Mouse (Mus musculus) spleen, postnatal 4 days (tissue): Measurements from ENCODE around the gene Gng7.

Experiments
- DNase-seq, 2 experiments: peaks; one replicate each; pipeline ENCODE4 v3.0.0; 2022; ENCODE audit warnings: low spot score in 2 of 2

The Gng7 gene

DNA sequence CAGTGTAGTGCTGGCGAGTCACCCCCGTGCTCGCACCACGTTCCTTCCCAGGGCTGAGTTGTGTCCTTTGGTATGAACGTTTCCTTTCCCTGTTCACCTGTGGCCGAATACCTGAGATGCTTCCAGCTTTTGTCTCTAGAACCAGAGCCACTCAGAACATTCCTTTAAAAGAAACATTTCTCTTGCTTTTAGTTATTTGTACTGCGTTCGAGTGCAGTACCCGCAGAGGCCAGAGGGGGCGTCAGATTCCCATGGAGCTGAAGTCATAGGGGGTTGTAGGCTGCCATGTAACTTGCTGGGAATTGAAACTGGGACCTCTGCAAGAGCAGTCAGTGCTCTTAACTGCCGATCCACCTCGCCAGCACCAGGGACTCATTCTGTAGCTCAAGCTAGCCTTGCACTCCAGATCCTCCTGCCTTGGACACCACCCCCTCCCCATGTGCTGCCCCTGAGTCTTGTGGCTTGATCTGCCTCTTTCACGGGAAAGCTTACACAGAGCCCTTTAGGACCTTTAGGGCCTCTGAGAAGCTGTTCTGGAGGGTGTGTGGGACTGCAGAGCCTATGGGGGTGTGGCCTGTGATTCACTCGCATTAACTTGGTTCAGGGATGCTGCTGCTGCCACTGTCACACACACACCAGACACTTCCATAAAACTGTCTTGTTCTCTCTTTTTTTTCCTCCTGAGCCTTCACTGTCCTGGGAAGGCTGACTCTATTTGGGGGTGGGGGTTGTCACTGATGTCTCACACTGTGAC, 67.9 kb downstream of the Gng7 start:
- no peak for DNase-seq

DNA sequence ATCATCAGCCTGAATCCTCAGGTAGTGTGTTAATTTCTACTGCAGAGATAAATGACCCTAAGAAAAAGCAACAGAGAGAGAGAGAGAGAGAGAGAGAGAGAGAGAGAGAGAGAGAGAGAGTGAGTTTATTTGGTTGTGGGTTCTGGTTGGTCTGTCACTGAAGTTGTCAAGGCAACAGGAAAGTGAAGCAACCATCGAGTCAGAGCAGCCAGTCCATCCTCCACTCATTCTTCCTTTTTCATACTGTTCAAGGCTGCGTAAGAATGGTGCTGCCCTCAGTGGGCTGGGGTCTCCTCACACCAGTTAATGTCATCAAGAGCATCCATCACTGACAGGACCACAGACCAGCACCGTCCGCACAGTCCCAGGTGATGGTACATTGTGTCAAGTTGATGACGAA, 70.5 kb downstream of the Gng7 start:
- no peak for DNase-seq

DNA sequence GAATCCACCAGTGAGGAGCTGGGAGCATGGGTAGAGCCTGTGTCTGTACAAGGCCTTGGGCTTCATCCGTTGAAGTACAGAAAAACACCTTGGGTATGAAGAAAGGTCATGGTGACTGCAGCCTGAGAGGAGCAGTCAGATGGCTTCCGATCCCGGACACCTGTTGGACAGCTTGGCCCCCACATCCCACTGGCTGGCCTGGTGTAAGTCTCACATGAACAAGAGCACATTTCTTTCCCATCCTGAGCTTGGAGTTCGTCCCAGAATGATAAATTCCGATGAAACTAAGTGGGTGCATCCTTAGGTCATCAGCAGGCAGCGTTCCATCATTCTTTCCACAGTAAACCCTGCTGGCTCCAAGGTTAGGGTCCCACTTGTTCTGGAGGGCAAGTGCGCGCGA, 71.0 kb downstream of the Gng7 start:
- no peak for DNase-seq

DNA sequence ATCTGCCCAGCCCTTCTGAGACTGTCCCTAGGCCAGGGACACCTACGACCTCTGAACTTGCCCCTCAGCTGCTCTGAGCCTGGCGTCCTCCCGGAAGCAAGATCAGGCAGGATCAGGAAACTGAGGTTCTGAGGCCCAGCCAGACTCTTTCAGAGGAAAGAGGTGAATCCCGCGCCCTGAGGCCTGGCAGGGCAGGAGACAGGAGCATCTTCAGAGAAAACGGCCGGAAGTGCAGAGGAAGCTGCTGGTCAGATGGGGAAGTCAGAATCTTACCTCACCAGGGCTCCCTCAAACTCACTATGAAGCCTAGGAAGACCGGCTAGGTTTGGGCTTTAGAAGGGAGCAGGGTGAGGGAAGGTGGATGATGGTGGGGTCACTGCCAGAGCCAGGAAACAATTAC, 71.8 kb downstream of the Gng7 start:
- DNase-seq: no peak

GRCm38 (mm10) chr10:80940988-80941347, 73.8 kb downstream of the Gng7 start:
- DNase-seq: no peak

GRCm38 (mm10) chr10:80940320-80940987, 74.3 kb downstream of the Gng7 start:
- no peak for DNase-seq

GRCm38 (mm10) chr10:80939671-80940070, 75.1 kb downstream of the Gng7 start:
- peak; percentile 70 to 85 for DNase-seq

GRCm38 (mm10) chr10:80938831-80939550, 75.8 kb downstream of the Gng7 start:
- DNase-seq: no peak

DNA sequence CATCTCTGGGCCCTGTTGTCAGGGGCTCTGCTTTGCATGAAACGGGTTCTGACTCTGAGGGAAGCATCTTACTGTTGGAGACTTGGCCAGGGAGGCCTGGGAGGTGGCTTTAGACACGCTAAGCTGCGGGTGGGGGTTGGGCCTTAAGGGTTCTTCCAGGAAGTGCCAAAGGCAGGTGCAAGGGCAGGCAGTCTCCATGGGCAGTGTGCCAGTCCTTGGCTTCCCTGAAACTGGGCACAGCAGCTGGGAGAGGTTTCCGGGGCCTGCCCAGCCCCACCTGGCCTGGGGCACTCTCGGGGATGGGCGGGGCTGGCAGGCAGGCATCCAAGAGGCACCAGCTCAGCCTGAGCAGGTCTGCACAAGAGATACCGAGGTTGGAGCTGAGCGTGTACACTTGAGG, 77.1 kb downstream of the Gng7 start:
- peak in 1 of 2 experiments; percentile 32 for DNase-seq

DNA sequence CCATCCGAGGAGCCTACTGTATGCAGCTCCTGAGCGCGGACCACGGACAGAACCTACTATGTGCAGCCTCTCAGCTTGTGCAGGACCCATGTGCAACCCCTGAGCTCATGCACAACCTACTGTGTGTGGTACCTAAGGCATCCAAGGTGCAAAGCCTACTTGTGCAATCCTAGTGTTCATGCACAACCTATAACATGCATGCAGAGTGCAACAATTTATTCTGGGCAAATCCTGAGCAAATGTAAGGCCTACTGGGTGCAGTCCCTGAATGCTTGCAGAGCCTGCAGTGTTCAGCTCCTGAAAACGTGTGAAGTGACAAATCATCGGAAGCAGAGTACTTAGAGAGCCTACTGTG, 78.0 kb downstream of the Gng7 start:
- DNase-seq: no peak

GRCm38 (mm10) chr10:80936135-80936809, 78.5 kb downstream of the Gng7 start:
- DNase-seq: no peak

GRCm38 (mm10) chr10:80935698-80936097, 79.0 kb downstream of the Gng7 start:
- no peak for DNase-seq

GRCm38 (mm10) chr10:80935241-80935640, 79.5 kb downstream of the Gng7 start:
- no peak for DNase-seq

- no peak for DNase-seq
Observed at GRCm38 (mm10) chr10:80934136-80934985, 80.4 kb downstream of the Gng7 start.

GRCm38 (mm10) chr10:80933421-80933979, 81.2 kb downstream of the Gng7 start:
- DNase-seq: peak in 1 of 2 experiments; percentile 48

DNA sequence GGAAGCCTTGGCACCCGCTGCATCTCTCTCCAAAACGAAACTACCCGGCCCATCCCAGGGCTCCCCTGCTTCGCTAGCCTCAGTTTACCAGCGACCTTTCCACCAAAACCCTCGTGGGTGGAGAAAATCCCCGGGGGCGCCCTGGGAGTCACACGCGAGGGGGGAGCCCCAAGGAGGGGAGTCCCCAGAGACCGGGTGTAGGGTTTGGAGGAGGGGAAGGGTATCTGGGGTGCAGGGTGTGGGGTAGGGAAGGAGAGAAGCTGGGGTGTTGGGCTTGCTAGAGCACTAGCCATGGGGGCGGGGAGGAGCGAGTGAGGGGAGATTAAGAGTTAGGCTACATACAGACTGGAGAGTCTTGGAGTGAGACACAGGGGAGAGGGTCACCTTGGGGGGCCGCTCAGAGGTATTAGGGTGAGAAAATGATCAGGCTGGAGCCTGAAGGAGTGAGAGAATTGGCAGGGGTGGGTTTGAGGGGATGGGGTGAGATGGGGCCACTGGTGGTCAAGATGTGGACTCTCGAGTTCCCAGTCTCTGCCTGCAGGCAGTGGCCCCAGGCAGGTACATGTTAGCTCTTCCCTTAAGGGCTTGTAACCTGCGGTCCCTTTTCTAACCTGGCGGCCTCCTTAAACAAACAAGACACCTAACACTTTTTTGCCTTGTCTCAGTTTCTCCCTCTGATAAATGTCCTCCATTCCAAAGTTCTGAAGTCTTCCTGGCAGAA, 81.9 kb downstream of the Gng7 start:
- DNase-seq: no peak

DNA sequence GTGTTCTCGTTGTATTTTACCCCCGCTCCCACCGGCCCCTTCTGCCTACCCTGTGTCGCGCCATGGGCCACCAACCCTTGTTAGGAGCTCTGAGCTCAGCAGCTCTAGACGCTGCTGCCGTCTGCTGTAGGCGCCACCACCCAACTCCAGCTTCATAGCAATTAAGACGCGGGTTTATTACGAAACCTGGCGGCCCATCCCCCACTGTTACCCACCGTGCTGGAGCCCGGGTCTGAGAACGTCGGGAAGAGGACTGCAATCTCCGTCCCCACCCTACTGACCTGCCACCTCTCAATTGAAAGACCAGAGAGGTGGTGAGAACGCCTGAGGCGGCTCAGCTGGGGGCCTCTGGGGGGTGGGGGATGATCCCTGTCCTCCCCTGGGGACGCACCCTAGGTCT, 82.5 kb downstream of the Gng7 start:
- no peak for DNase-seq

DNA sequence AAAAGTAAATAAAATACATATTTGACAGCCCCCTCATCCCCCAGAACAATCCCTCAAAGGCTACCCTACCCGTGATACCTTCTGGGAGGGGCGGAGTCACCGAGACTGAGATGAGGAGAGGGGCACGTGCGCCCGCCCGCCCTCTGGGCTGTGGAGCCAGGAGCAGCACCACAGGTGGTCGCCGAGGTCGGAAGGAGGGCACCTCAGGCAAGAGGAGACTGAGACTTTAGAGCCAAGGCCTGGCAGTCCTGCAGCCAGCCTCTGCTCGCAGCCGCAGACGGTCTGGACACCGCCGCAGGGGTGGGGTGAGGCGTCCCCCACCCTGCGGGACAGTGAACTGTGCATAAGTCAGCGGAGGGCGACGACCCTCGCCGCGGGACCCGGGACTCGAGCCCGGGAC, 83.0 kb downstream of the Gng7 start:
- no peak for DNase-seq

- no peak for DNase-seq
Observed at GRCm38 (mm10) chr10:80931153-80931671, 83.5 kb downstream of the Gng7 start.
